Mouse (Mus musculus) olfactory bulb, adult 2 months (tissue): Measurements from ENCODE around the gene Chchd6.

ENCODE experiments used
- CTCF ChIP-seq: fragments of 200-500 bp; IDR thresholded peaks from 2 replicates; pipeline ENCODE4 v1.5.1; 2012; ENCODE audit warnings: low read depth, mild to moderate bottlenecking, low read length, moderate library complexity; ENCODE audit not compliant: insufficient read depth
- POLR2A ChIP-seq: fragments of 200-500 bp; IDR thresholded peaks from 2 replicates; pipeline ENCODE4 v1.6.1; 2012; ENCODE audit warnings: mild to moderate bottlenecking, low read depth, low read length, moderate library complexity; ENCODE audit not compliant: insufficient read depth

GRCm38 (mm10) chr6:89408259-89408658, 187.2 kb downstream of the Chchd6 start:
- TF ChIP-seq POLR2A, result no peak
- no peak for TF ChIP-seq CTCF
